Mouse (Mus musculus) midbrain, embryonic 11.5 days (tissue): ENCODE data around the gene Slc25a30. TPM values are rescaled to one million over a fixed set of nuclear protein-coding genes. Genes with fewer than 3 reads are reported as not detected.

Experiments
- ATAC-seq: fragments of 200-750 bp; cut with Nextera tagmentation; 2 replicates; pipeline ENCODE4 v1.8.0; 2017; ENCODE audit warnings: moderate TSS enrichment, moderate library complexity; ENCODE audit not compliant: low FRiP score
- DNase-seq: peaks from one replicate; pipeline ENCODE4 v3.0.0; 2015; ENCODE audit warnings: low spot score; ENCODE audit errors: missing footprints
- H3K27ac ChIP-seq: fragments of 300-500 bp; sonication (generic); 2 replicates; pipeline ENCODE4 v1.5.1; 2014; ENCODE audit warnings: low read depth, low read length
- H3K27me3 ChIP-seq: fragments of 300-500 bp; sonication (generic); 2 replicates; pipeline ENCODE4 v1.6.1; 2014; ENCODE audit warnings: mild to moderate bottlenecking, low read length, moderate library complexity, mixed read lengths; ENCODE audit not compliant: control insufficient read depth, insufficient read depth
- H3K36me3 ChIP-seq: fragments of 300-500 bp; sonication (generic); 2 replicates; pipeline ENCODE4 v1.6.1; 2014; ENCODE audit warnings: mild to moderate bottlenecking, low read length, moderate library complexity, mixed read lengths; ENCODE audit not compliant: control insufficient read depth, insufficient read depth
- H3K4me1 ChIP-seq: fragments of 300-500 bp; sonication (generic); 2 replicates; pipeline ENCODE4 v1.6.1; 2014; ENCODE audit warnings: low read length; ENCODE audit not compliant: control insufficient read depth, insufficient read depth
- H3K4me2 ChIP-seq: fragments of 300-500 bp; sonication (generic); 2 replicates; pipeline ENCODE4 v1.6.1; 2014; ENCODE audit warnings: mild to moderate bottlenecking, moderate library complexity
- H3K4me3 ChIP-seq: fragments of 300-500 bp; sonication (generic); 2 replicates; pipeline ENCODE4 v1.5.1; 2014; ENCODE audit warnings: low read depth, low read length
- H3K9ac ChIP-seq: fragments of 300-500 bp; sonication (generic); 2 replicates; pipeline ENCODE4 v1.6.1; 2014; ENCODE audit warnings: low read length
- H3K9me3 ChIP-seq: fragments of 300-500 bp; sonication (generic); 2 replicates; pipeline ENCODE4 v1.6.1; 2016; ENCODE audit warnings: low read length; ENCODE audit not compliant: control insufficient read depth
- WGBS: fragments of 180-500 bp; shearing (Covaris S2); extraction: QIAGEN DNeasy Blood & Tissue Kit; methylation state at CpG from one replicate; pipeline ENCODE4 v1.1.7; 2014; 5-methylcytosine and 5-hydroxymethylcytosine counted together
- polyA plus RNA-seq: library from polyadenylated mRNA; unstranded; fragments of >200 nt; fragmentation: Nextera tagmentation; extraction: Ambion mirVana; gene quantifications from 2 replicates; pipeline ENCODE4 v1.2.1, GENCODE M21; 2014

Slc25a30 gene
- polyA plus RNA-seq, 1 experiment from 2014 or later, result 8.8 TPM

- Histone ChIP-seq H3K27me3 (peaks cover 15% of the 10 kb centered on the region), H3K27ac (no peak overlapping the region), H3K4me1 (peaks cover 12% of the 10 kb centered on the region), H3K4me2 (peak overlapping the region; percentile 46), H3K36me3 (no peaks in the 10 kb centered on the region), H3K9me3 (no peaks in the 10 kb centered on the region), H3K9ac (peak overlapping the region; percentile 48), H3K4me3 (peak overlapping the region; percentile 27)
- DNase-seq (peak; percentile 98), ATAC-seq (0 out of 2 replicates have a peak, but pooled peaks have one; percentile 28)
- WGBS, result 11% methylated on average over 32 of the region's 32 CpGs
Observed at GRCm38 (mm10) chr14:75828866-75829806, 42.3 kb upstream of the Slc25a30 start.

GRCm38 (mm10) chr14:75828221-75828620 lies 41.4 kb upstream of the Slc25a30 start:
- H3K36me3 ChIP-seq, result no peaks in the 10 kb centered on the region
- no peak overlapping the region for H3K4me3 ChIP-seq
- 44% methylated on average over 11 of the region's 11 CpGs for WGBS
- no peaks in the 10 kb centered on the region for H3K9me3 ChIP-seq
- ATAC-seq, result no peak
- H3K27ac ChIP-seq, result no peak overlapping the region
- H3K4me2 ChIP-seq, result peak overlapping the region; percentile 46; the same call in 1 of the 2 replicates
- peaks cover 7% of the 10 kb centered on the region for H3K4me1 ChIP-seq
- DNase-seq, result peak; percentile 75
- peaks cover 15% of the 10 kb centered on the region for H3K27me3 ChIP-seq
- no peak overlapping the region for H3K9ac ChIP-seq

GRCm38 (mm10) chr14:75826851-75827410 lies 40.1 kb upstream of the Slc25a30 start:
- ATAC-seq, result no peak
- no peak for DNase-seq
- no peak overlapping the region for H3K9ac ChIP-seq
- H3K36me3 ChIP-seq, result no peaks in the 10 kb centered on the region
- WGBS, result 71% methylated on average over 3 of the region's 3 CpGs
- no peak overlapping the region for H3K27ac ChIP-seq
- no peak overlapping the region for H3K4me3 ChIP-seq
- peaks cover 15% of the 10 kb centered on the region for H3K27me3 ChIP-seq
- peaks cover 4% of the 10 kb centered on the region; the same call in 1 of the 2 replicates for H3K4me1 ChIP-seq
- H3K4me2 ChIP-seq, result no peak overlapping the region
- no peaks in the 10 kb centered on the region for H3K9me3 ChIP-seq

- H3K36me3 ChIP-seq, result no peaks in the 10 kb centered on the region
- H3K4me1 ChIP-seq, result no peaks in the 10 kb centered on the region
- H3K4me2 ChIP-seq, result no peak overlapping the region
- no peak for ATAC-seq
- H3K4me3 ChIP-seq, result no peak overlapping the region
- peak; percentile 21 for DNase-seq
- no peak overlapping the region for H3K27ac ChIP-seq
- H3K27me3 ChIP-seq, result no peaks in the 10 kb centered on the region
- H3K9ac ChIP-seq, result no peak overlapping the region
- H3K9me3 ChIP-seq, result no peaks in the 10 kb centered on the region
- 93% methylated on average over 5 of the region's 5 CpGs for WGBS
Observed at GRCm38 (mm10) chr14:75820007-75820406, 33.2 kb upstream of the Slc25a30 start.

GRCm38 (mm10) chr14:75819341-75819740 lies 32.5 kb upstream of the Slc25a30 start:
- WGBS, result 78% methylated on average over 2 of the region's 2 CpGs
- no peaks in the 10 kb centered on the region for H3K36me3 ChIP-seq
- H3K4me3 ChIP-seq, result no peak overlapping the region
- no peak for DNase-seq
- no peak overlapping the region for H3K9ac ChIP-seq
- no peak overlapping the region for H3K4me2 ChIP-seq
- no peak overlapping the region for H3K27ac ChIP-seq
- H3K4me1 ChIP-seq, result no peaks in the 10 kb centered on the region
- no peaks in the 10 kb centered on the region for H3K9me3 ChIP-seq
- ATAC-seq, result no peak
- no peaks in the 10 kb centered on the region for H3K27me3 ChIP-seq

GRCm38 (mm10) chr14:75818528-75818927 lies 31.7 kb upstream of the Slc25a30 start:
- ATAC-seq, result no peak

GRCm38 (mm10) chr14:75809931-75810330 lies 23.1 kb upstream of the Slc25a30 start:
- ATAC-seq (no peak), DNase-seq (peak; percentile 19)
- Histone ChIP-seq H3K9me3 (no peaks in the 10 kb centered on the region), H3K27me3 (no peaks in the 10 kb centered on the region), H3K9ac (no peak overlapping the region), H3K36me3 (no peaks in the 10 kb centered on the region), H3K4me3 (no peak overlapping the region), H3K27ac (no peak overlapping the region), H3K4me1 (no peaks in the 10 kb centered on the region), H3K4me2 (no peak overlapping the region)
- 86% methylated on average over 6 of the region's 6 CpGs for WGBS

More at GRCm38 (mm10) chr14:75818528-75818927, 31.7 kb upstream of the Slc25a30 start:
- Histone ChIP-seq H3K9me3 (no peaks in the 10 kb centered on the region), H3K4me3 (no peak overlapping the region), H3K27ac (no peak overlapping the region), H3K4me2 (no peak overlapping the region), H3K9ac (no peak overlapping the region), H3K36me3 (no peaks in the 10 kb centered on the region), H3K27me3 (no peaks in the 10 kb centered on the region), H3K4me1 (no peaks in the 10 kb centered on the region)
- no peak for DNase-seq
- WGBS, result 89% methylated on average over 2 of the region's 2 CpGs

GRCm38 (mm10) chr14:75807800-75808199 lies 21.0 kb upstream of the Slc25a30 start:
- no peak overlapping the region for H3K9ac ChIP-seq
- DNase-seq, result peak; percentile 26

GRCm38 (mm10) chr14:75797769-75798386 lies 11.0 kb upstream of the Slc25a30 start:
- ATAC-seq (no peak), DNase-seq (no peak)
- H3K4me1 ChIP-seq, result no peaks in the 10 kb centered on the region
- no peak overlapping the region for H3K27ac ChIP-seq
- H3K4me2 ChIP-seq, result no peak overlapping the region
- H3K36me3 ChIP-seq, result no peaks in the 10 kb centered on the region
- H3K9me3 ChIP-seq, result no peaks in the 10 kb centered on the region
- WGBS, result 58% methylated on average over 5 of the region's 5 CpGs
- no peaks in the 10 kb centered on the region for H3K27me3 ChIP-seq
- no peak overlapping the region for H3K9ac ChIP-seq
- H3K4me3 ChIP-seq, result no peak overlapping the region

More at GRCm38 (mm10) chr14:75807800-75808199, 21.0 kb upstream of the Slc25a30 start:
- H3K4me1 ChIP-seq, result no peaks in the 10 kb centered on the region
- H3K36me3 ChIP-seq, result no peaks in the 10 kb centered on the region
- no peaks in the 10 kb centered on the region for H3K9me3 ChIP-seq
- WGBS, result 72% methylated on average over 8 of the region's 8 CpGs
- H3K4me3 ChIP-seq, result no peak overlapping the region
- H3K27me3 ChIP-seq, result no peaks in the 10 kb centered on the region
- H3K4me2 ChIP-seq, result no peak overlapping the region
- H3K27ac ChIP-seq, result no peak overlapping the region
- no peak for ATAC-seq
